Mouse (Mus musculus) testis, postnatal 14 days (tissue): Measurements from ENCODE around the gene Gm12830.
A peak's percentile ranks its signal among the peaks of the same experiment; 100 is the strongest.

Source experiments
- DNase-seq: peaks from one replicate; pipeline ENCODE4 v3.0.0; 2021; ENCODE audit warnings: low spot score

The Gm12830 gene

GRCm38 (mm10) chr4:114821567-114822192, at the start of gene Gm12830:
Gene Gm12830 (plus strand): TSS chr4:114821722.
- peak; percentile 55 for DNase-seq

- DNase-seq: no peak
These were observed 48.2 kb upstream of the Gm12830 start for GRCm38 (mm10) chr4:114773316-114773715.

GRCm38 (mm10) chr4:114777625-114778202, 43.8 kb upstream of the Gm12830 start:
- DNase-seq: no peak

DNA sequence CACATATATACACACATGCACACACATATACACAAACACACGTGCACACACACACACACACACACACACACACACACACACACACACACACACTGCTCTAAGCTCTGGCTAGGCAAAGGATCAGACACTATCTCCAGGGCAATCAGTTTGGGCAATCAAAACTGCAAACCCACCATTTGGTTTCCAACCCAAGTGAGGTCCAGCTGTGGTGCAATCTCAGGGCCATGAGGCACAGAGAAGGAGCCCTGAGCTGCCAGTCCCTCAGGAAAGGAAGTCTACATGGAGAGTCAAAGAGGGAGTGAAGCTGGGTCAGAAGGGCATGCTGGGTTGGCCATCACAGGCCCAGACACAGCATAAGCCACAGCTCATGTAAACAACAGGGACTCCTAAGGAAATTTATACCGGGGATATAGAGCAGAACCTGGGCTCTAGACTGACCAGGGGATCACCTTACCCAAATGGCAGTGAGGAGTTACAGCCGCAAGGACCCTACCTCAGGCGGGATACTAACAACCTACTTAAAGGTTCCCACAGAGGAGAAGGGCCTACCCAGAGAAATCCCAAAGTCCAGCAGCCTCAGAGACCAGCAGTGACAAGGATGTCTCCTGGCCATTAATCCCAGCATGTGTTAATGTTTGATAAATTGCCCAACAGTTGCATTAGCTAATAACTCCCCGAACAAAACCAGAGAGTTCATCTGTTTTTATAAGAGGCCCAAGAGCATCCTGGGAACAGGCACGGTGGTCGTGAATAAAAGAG, 42.6 kb upstream of the Gm12830 start:
- no peak for DNase-seq

DNA sequence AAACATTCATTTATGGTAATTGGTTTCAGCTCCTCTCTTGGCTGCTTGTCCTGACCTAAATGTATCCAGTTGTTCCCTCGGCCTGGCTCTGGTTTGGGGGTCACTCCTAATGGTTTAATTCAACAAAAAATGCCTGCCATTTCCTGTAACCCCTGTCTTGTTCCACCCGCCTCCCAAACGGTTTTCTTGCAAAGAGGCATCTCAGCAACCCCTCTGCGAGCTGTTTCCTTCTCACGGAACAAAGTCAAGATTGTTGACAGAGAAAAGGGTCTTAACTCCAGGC, 42.1 kb upstream of the Gm12830 start:
- no peak for DNase-seq

GRCm38 (mm10) chr4:114779758-114780546, 41.6 kb upstream of the Gm12830 start:
- peak; percentile 28 for DNase-seq

DNA sequence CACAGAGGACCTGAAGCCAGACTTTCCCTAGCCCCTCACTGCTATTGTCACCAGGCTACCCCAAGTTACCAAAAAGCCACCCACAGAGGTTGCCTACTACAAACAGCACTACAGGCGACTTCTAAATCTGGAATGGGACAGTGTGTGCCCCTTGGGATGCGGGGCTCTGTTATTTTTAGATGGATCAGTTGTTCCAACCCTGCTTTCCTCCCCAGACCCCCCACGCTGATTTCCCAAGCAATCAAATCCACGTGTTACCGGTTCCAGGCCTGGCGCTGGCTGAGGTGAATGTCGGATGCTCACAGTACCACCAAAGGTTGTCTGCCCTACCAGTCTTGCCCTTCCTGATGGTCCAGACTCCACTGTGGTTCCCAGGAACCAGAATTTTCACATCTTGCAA, 38.7 kb upstream of the Gm12830 start:
- no peak for DNase-seq

GRCm38 (mm10) chr4:114784735-114785134, 36.8 kb upstream of the Gm12830 start:
- DNase-seq: no peak

- no peak for DNase-seq
These were observed 32.7 kb upstream of the Gm12830 start for GRCm38 (mm10) chr4:114788856-114789255.

DNA sequence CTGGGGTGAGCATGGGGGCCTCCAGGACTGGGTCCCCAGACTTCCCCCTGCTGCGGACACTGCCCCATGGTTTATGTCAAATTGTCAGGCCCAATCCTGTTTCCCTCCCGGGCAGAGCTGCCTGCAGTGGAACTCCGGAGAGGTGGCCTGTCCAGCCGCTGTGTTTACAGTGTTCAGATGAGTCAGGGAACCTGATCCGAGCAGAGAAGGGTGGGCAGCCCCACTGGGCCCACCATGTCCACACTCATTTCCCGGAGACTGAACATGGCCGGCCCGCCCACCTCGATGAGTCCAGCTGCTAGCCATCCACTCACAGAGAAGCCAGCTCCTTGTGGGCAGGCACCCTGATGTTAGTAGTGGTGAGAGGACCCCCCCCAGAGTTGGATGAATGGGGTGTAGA, 29.9 kb upstream of the Gm12830 start:
- DNase-seq: no peak

DNA sequence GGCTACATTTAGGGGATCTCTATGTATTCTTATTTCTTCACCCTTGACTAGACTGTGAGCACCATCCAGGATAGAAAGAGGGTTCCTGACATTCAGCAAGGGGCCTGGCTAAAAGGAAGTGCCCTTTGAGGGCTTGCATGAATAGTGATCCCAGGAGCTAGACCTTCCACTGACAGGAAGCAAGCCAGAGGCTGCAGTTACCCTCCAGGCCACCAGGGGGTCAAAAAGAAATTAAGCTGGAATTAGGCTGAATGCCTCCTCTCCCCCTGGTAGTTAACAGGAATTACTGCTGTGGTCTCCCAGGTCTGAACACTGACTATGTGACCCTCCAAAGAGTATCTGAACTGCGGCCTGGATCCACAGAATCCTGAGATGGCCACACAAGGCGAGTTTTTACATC, 27.7 kb upstream of the Gm12830 start:
- DNase-seq: no peak

DNA sequence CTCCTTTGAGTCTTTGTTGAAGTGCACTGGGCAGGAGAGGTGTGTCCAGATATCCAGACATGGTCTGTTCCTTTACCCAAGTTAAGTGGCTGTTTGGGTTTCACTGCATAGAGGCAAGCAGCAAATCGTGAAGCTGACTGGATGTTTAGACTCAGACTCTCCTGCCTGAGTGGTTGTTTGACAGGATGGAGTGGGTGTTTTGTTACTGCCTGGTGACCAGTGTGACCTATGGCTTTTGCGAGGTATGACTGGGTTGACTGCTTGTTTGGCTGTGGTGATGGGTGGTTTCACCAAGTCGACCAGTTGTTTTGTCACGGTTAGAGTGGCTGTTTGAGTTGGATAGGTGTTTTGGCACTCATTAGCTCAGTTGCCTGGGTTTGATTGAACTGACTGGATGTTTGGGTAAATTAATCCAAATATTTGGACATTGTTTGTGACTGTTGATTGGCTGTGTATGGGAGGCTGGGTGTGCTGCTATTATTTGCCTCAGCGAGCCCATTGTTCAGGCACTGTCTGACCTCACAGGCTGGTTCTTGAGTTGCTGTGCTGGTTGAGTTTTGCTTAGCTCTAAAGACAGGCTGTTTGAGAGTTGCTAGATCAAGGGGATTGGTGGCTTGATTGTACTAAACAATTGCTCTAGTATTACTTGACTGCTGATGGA, 24.1 kb upstream of the Gm12830 start:
- no peak for DNase-seq

DNA sequence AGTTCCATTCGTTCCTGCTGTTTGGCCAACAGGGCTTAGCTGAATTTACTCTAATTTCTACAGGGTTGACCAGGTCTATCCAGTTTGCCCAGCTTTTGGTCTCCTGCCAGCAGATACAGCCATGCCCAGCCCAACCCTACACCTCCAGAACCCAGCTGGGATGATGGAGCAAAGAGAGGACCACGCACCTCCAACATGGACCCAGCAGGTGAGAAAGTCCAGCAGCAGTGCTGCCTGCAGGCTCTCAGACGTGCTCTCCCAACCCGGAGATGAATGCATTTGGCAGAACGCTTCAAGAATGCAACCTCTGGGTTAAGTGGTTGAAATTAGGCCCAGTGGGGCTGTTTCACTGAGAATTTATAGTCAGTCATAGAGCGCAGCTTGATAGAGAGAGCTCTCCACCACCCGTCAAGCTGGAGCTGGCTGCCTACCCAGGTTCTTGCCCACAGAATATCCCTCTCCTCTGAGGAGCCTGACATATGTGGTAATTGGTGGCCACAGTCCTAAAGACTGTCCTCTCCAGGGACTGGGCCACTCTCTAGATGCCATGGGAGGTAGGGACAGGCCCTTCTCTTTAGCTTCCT, 23.4 kb upstream of the Gm12830 start:
- DNase-seq: no peak

- DNase-seq: no peak
These were observed 17.4 kb upstream of the Gm12830 start for GRCm38 (mm10) chr4:114804096-114804495.

- no peak for DNase-seq
These were observed 2.4 kb upstream of the Gm12830 start for GRCm38 (mm10) chr4:114818963-114819702.

DNA sequence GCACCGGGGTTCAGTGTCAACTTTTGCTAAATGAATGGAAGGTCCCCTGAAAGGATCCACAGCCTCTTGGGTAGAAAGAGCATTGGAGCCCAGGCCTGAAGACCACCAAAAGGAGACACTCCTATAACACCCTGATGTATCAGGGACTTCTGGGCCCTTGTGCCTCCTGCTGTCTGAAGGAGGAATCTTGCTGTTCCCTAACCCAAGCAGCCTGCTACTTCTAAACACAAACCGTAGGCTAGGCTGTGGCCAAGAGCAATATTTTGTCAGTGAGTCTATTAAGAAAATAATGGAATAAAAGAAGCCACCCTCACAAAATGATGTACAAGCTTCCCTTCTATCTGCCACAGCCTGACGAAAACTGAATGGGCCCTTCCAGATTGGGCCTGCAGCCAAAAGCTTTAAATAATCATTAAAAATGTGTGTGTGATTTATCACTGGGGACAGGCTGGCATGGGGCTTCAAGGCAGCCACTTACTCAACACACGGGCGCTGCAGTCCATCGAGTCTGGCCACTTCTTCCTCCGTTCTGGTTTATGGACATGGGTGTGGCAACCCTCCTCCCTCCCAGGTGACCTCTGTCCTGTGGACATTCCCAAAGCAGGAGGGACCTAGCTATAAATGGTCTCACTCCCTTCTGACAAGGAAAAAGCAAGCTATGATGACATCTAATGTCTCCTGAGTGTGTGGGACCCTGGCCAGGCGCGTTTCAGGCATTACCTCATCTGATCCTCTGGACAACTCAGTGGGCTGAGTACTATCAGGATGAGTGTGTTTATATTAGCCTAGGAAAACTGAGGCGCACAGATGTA, 13.5 kb downstream of the Gm12830 start:
- DNase-seq: no peak

GRCm38 (mm10) chr4:114841336-114841920, 19.9 kb downstream of the Gm12830 start:
- no peak for DNase-seq

DNA sequence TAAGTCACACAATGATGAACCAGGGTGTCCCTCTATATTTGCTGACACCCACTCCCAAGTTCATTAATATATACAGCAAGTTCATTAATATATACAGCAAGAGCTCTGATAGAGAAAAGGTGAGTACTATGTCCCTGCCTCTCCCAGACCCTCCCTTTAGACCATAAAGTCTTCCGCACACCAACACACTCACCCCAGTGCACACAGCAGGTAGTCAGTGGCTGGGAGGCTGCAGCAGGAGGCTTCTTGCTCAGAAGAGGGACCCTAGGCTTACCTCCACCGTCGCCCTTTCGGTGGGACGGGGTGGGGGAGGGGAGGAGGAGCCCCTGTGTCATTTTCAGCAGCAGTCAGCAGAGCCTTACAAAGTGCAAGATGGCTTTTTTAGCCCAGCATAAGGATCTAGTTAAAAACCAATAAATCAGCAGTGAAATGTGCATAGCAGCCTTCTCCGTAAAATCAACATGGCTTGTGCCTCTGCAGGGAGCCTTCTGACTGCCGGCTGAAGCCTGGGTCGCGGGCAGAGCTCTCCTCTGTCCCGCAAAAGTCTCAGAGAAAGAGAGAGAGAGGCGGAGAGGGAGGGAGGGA, 20.9 kb downstream of the Gm12830 start:
- no peak for DNase-seq

GRCm38 (mm10) chr4:114843097-114843721, 21.7 kb downstream of the Gm12830 start:
- DNase-seq: no peak
